Mouse (Mus musculus) testis, adult 2 months (tissue): ENCODE measurements around the gene Psg16. TPM values are rescaled to one million over a fixed set of nuclear protein-coding genes. Genes with fewer than 3 reads are reported as not detected.

Experiments
- H3K27ac ChIP-seq: fragments of 200-500 bp; 2 replicates; pipeline ENCODE4 v1.5.1; 2012; ENCODE audit warnings: low read depth, low read length; ENCODE audit not compliant: control insufficient read depth, insufficient read depth
- H3K27me3 ChIP-seq: fragments of 200-500 bp; 2 replicates; pipeline ENCODE4 v1.6.1; 2012; ENCODE audit warnings: mild to moderate bottlenecking, low read length, moderate library complexity; ENCODE audit not compliant: control insufficient read depth, insufficient read depth
- H3K36me3 ChIP-seq: fragments of 200-500 bp; 2 replicates; pipeline ENCODE4 v1.6.1; 2012; ENCODE audit warnings: mild to moderate bottlenecking, low read length; ENCODE audit not compliant: control insufficient read depth, insufficient read depth
- H3K4me1 ChIP-seq: fragments of 200-500 bp; 2 replicates; pipeline ENCODE4 v1.6.1; 2012; ENCODE audit warnings: low read length; ENCODE audit not compliant: control insufficient read depth, insufficient read depth
- H3K4me3 ChIP-seq: fragments of 200-500 bp; 2 replicates; pipeline ENCODE4 v1.5.1; 2012; ENCODE audit warnings: low read depth, mild to moderate bottlenecking, low read length, moderate library complexity, mixed read lengths; ENCODE audit not compliant: control insufficient read depth
- CTCF ChIP-seq: fragments of 200-500 bp; IDR thresholded peaks from 2 replicates; pipeline ENCODE4 v1.5.1; 2012; ENCODE audit warnings: low read depth, mild to moderate bottlenecking, inconsistent platforms, low read length, moderate library complexity; ENCODE audit not compliant: control insufficient read depth, insufficient read depth, insufficient replicate concordance
- POLR2A ChIP-seq: fragments of 200-500 bp; IDR thresholded peaks from 2 replicates; pipeline ENCODE4 v1.6.1; 2012; ENCODE audit warnings: low read depth, mild to moderate bottlenecking, inconsistent platforms, low read length, moderate library complexity; ENCODE audit not compliant: control insufficient read depth
- polyA plus RNA-seq: library from polyadenylated mRNA; depleted of rRNA; stranded (reverse); fragments of >200 nt; gene quantifications from 2 replicates; pipeline ENCODE4 v1.2.3, GENCODE M21; 2012

The Psg16 gene
- polyA plus RNA-seq, 1 experiment = 0.19 TPM

GRCm38 (mm10) chr7:17027588-17028343 lies 46.1 kb upstream of the Psg16 start, which contains the start of gene Ppp5c:
TSS of gene Ppp5c (minus strand) at chr7:17027924.
- Histone ChIP-seq H3K4me3 (peak within 1 kb of the TSS; percentile 94), H3K4me1 (peaks cover 18% of the 10 kb centered on the region), H3K36me3 (no peaks in the 10 kb centered on the region; the same call in 1 of the 2 replicates), H3K27me3 (no peaks in the 10 kb centered on the region), H3K27ac (peak within 1 kb of the TSS; percentile 92)
- TF ChIP-seq CTCF (no peak), POLR2A (peak; percentile 46)

- no peak overlapping the region for H3K4me3 ChIP-seq
- no peaks in the 10 kb centered on the region for H3K27me3 ChIP-seq
- no peak overlapping the region for H3K27ac ChIP-seq
- TF ChIP-seq POLR2A (no peak), CTCF (no peak)
- peaks cover 18% of the 10 kb centered on the region for H3K4me1 ChIP-seq
- H3K36me3 ChIP-seq = no peaks in the 10 kb centered on the region; the same call in 1 of the 2 replicates
These were observed 44.9 kb upstream of the Psg16 start for GRCm38 (mm10) chr7:17028923-17029322.

GRCm38 (mm10) chr7:17030239-17030638 lies 43.6 kb upstream of the Psg16 start:
- peaks cover 15% of the 10 kb centered on the region for H3K4me1 ChIP-seq
- no peak overlapping the region for H3K4me3 ChIP-seq
- no peaks in the 10 kb centered on the region for H3K27me3 ChIP-seq
- H3K36me3 ChIP-seq = no peaks in the 10 kb centered on the region
- H3K27ac ChIP-seq = no peak overlapping the region
- TF ChIP-seq POLR2A (no peak), CTCF (no peak)

GRCm38 (mm10) chr7:17038018-17038695 lies 35.7 kb upstream of the Psg16 start:
- TF ChIP-seq CTCF = no peak
- no peak for TF ChIP-seq POLR2A
- Histone ChIP-seq H3K27me3 (no peaks in the 10 kb centered on the region), H3K4me1 (peaks cover 2% of the 10 kb centered on the region), H3K36me3 (no peaks in the 10 kb centered on the region), H3K27ac (no peak overlapping the region), H3K4me3 (no peak overlapping the region)

GRCm38 (mm10) chr7:17039373-17039772 lies 34.5 kb upstream of the Psg16 start:
- Histone ChIP-seq H3K36me3 (no peaks in the 10 kb centered on the region), H3K27ac (no peak overlapping the region)
- TF ChIP-seq CTCF = no peak
- TF ChIP-seq POLR2A = no peak

GRCm38 (mm10) chr7:17045743-17046142 lies 28.1 kb upstream of the Psg16 start:
- no peak for TF ChIP-seq POLR2A
- TF ChIP-seq CTCF = no peak
- H3K4me1 ChIP-seq = peaks cover 10% of the 10 kb centered on the region
- no peak overlapping the region for H3K27ac ChIP-seq
- H3K36me3 ChIP-seq = no peaks in the 10 kb centered on the region
- no peaks in the 10 kb centered on the region for H3K27me3 ChIP-seq
- no peak overlapping the region for H3K4me3 ChIP-seq

More at GRCm38 (mm10) chr7:17039373-17039772, 34.5 kb upstream of the Psg16 start:
- Histone ChIP-seq H3K4me1 (peaks cover 5% of the 10 kb centered on the region), H3K4me3 (no peak overlapping the region), H3K27me3 (no peaks in the 10 kb centered on the region)

GRCm38 (mm10) chr7:17047041-17047682 lies 26.7 kb upstream of the Psg16 start:
- no peak for TF ChIP-seq CTCF
- TF ChIP-seq POLR2A = no peak
- no peak overlapping the region for H3K4me3 ChIP-seq

More at GRCm38 (mm10) chr7:17047041-17047682, 26.7 kb upstream of the Psg16 start:
- Histone ChIP-seq H3K27ac (no peak overlapping the region), H3K36me3 (no peaks in the 10 kb centered on the region), H3K4me1 (peaks cover 14% of the 10 kb centered on the region), H3K27me3 (no peaks in the 10 kb centered on the region)
